Mouse (Mus musculus) inflammation-experienced regulatory T-cells (primary cell): Measurements from ENCODE around the gene G3bp2. TPM values are rescaled to one million over a fixed set of nuclear protein-coding genes. Genes with fewer than 3 reads are reported as not detected.

ENCODE experiments used
- polyA plus RNA-seq, 2 experiments: library from polyadenylated mRNA; unstranded; fragments of 100-300 nt; shearing (Covaris generic); gene quantifications; one replicate each; pipeline ENCODE4 v1.2.1; 2017

The G3bp2 gene
- 100 to 1,000 TPM; 159 to 181 TPM for polyA plus RNA-seq

DNA sequence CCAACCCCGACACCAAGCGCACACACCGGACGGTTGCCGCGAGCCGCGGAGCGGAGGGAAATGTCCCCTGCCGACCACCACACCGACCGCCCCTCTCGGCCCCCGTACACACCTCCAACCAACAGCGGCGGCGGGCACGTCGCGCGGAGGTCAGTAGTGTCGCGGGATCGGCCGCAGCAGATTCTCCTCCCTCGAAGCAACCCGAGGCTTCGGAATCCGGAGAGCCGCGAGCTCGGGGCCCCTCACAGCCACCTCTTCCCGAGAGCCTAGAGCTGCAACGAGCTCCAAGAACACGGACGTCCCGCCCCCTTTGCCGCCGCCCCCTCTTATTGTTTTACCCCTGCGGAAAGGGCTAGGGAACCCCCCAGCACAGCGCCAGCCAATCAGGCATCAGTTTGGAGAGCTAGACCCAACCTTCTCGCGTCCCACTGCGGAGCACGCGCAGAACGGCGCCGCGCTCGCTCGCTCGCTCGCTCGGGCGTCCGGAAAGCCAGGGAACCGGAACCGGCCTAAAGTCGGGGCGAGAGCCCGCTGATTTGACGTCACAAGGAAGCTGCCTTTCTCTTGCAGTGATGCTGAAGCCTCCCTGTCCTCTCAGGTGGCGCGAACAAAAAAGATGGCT, at the start of gene G3bp2:
G3bp2 (minus strand) TSS at position 303 of the 622 bp plus-strand sequence.

DNA sequence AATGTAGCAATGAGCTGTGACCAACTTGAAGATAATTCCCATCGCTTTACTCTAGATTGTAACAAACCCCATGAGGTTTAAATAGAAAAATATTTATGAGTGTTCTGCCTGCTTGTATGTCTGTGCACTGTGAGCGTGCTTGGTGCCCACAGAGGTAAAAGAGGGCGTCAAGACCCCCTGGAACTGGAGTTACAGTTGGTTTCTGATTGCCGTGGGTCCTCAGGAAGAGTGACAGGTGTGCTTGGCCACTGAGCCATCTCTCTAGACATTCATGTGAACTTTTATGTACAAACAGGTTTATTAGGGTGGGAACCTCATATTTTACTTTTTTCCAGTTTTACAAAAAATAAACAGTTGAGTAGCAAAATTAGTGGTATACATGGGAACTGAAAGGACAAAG, 39.7 kb downstream of the G3bp2 start, which contains the start of gene Cdkl2:
Cdkl2 (minus strand) TSS at position 101 of the 400 bp plus-strand sequence.

Other genes starting within 250 kb of the G3bp2 start
- gene Rchy1, start 120.7 kb downstream of the G3bp2 start, polyA plus RNA-seq = 100 to 1,000 TPM in 1 of 2 experiments, 10 to 100 TPM in 1; 96.0 to 142 TPM
- gene Odaph, start 96.2 kb downstream of the G3bp2 start, polyA plus RNA-seq = under 1 TPM in 1 of 2 experiments, not detected in 1; 0.76 TPM
- gene Cdkl2, start 39.8 kb downstream of the G3bp2 start, polyA plus RNA-seq = 1 to 10 TPM; 4.8 to 5.4 TPM
- gene Uso1, start 54.2 kb upstream of the G3bp2 start, polyA plus RNA-seq = 10 to 100 TPM; 40.3 to 56.6 TPM
- gene U90926, start 131.7 kb upstream of the G3bp2 start, polyA plus RNA-seq = not detected
- gene Ppef2, start 172.6 kb upstream of the G3bp2 start, polyA plus RNA-seq = under 1 TPM; 0.30 to 0.87 TPM
- 10 to 100 TPM; 10.8 to 13.4 TPM for gene Naaa, start 194.5 kb upstream of the G3bp2 start, polyA plus RNA-seq
- 10 to 100 TPM; 33.4 to 54.3 TPM for gene Sdad1, start 226.8 kb upstream of the G3bp2 start, polyA plus RNA-seq
- 1 to 10 TPM in 1 of 2 experiments, under 1 TPM in 1; 0.47 to 2.1 TPM for gene Cxcl9, start 244.4 kb upstream of the G3bp2 start, polyA plus RNA-seq
- 10 to 100 TPM in 1 of 2 experiments, 1 to 10 TPM in 1; 6.7 to 12.1 TPM for gene Art3, start 248.1 kb upstream of the G3bp2 start, polyA plus RNA-seq